Mouse (Mus musculus): ENCODE results near the gene Chchd4.

DNA sequence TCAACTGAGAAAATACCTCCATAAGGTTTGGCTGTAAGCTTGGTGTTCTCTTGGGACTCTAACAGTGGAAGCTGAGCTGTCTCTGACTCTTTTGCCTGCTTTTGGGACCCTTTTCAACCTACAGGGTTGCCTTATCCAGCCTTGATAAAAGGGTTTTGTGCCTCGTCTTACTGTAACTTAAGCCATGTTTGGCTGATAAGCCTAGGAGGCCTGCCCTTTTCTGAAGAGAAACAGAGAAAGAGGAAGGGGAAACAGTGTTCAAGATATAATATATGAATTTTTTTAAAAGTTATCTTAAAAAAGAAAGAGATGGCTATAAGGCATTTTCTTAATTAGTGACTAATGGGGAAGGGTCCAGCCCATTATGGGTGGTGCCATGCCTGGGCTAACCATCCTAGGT is 30.0 kb upstream of the Chchd4 start:
- TF ChIP-seq CTCF (IDR thresholded peaks at IDR 0.05) (no peak), POLR2A (IDR thresholded peaks at IDR 0.05; ENCODE audit: insufficient read depth, low read depth, low read length) (no peak)
